Mouse (Mus musculus) ES-E14 (cell line): Measurements from ENCODE around the gene Pcsk4. TPM values are rescaled to one million over a fixed set of nuclear protein-coding genes. Genes with fewer than 3 reads are reported as not detected.

Experiments
- DNase-seq: peaks from one replicate; pipeline ENCODE4 v3.0.0-alpha.2; 2013; ENCODE audit warnings: low read depth, low spot score
- H3K27ac ChIP-seq: 2 replicates; pipeline ENCODE4 v1.5.1; 2012; ENCODE audit warnings: low read depth, mild to moderate bottlenecking, low read length, moderate library complexity, mixed read lengths; ENCODE audit not compliant: poor library complexity, insufficient read depth, severe bottlenecking
- H3K36me3 ChIP-seq: 2 replicates; pipeline ENCODE4 v1.6.1; 2012; ENCODE audit warnings: mild to moderate bottlenecking, low read length, moderate library complexity, mixed read lengths; ENCODE audit not compliant: control insufficient read depth, poor library complexity, insufficient read depth, severe bottlenecking
- H3K4me1 ChIP-seq, 2 experiments: fragments of 150-350 bp in 1 of 2; sonication (generic) in 1 of 2; 2 replicates each; pipeline ENCODE4 v1.6.1; 2012; ENCODE audit warnings: low read length in 2 of 2, mild to moderate bottlenecking in 1 of 2, mixed read lengths in 1 of 2; ENCODE audit not compliant: control insufficient read depth in 2 of 2, insufficient read depth in 2 of 2, poor library complexity in 1 of 2
- H3K4me3 ChIP-seq, 2 experiments: fragments of 150-350 bp in 1 of 2; sonication (generic) in 1 of 2; 2 replicates each; pipeline ENCODE4 v1.5.1; 2012; ENCODE audit warnings: low read length in 2 of 2, low read depth in 1 of 2, mild to moderate bottlenecking in 1 of 2, mixed read lengths in 1 of 2; ENCODE audit not compliant: insufficient read depth in 1 of 2, poor library complexity in 1 of 2, severe bottlenecking in 1 of 2
- H3K9ac ChIP-seq: 2 replicates; pipeline ENCODE4 v1.6.1; 2012; ENCODE audit warnings: low read depth, mild to moderate bottlenecking, low read length, mixed read lengths; ENCODE audit not compliant: poor library complexity, insufficient read depth, severe bottlenecking
- H3K9me3 ChIP-seq: fragments of 150-350 bp; sonication (generic); 2 replicates; pipeline ENCODE4 v1.6.1; 2012; ENCODE audit warnings: low read depth, mild to moderate bottlenecking, low read length; ENCODE audit not compliant: control insufficient read depth, insufficient read depth
- CHD2 ChIP-seq: IDR thresholded peaks from 2 replicates; pipeline ENCODE4 v1.6.1; 2014; ENCODE audit warnings: mild to moderate bottlenecking, low read depth, low read length, inconsistent platforms
- HCFC1 ChIP-seq: IDR thresholded peaks from 2 replicates; pipeline ENCODE4 v1.6.1; 2012; ENCODE audit warnings: low read length, inconsistent platforms, borderline replicate concordance; ENCODE audit not compliant: insufficient read depth
- MAFK ChIP-seq: IDR thresholded peaks from 2 replicates; pipeline ENCODE4 v1.6.1; 2014; ENCODE audit warnings: mild to moderate bottlenecking, low read depth, low read length, inconsistent platforms; ENCODE audit not compliant: insufficient read depth
- ZC3H11A ChIP-seq: IDR thresholded peaks from 2 replicates; pipeline ENCODE4 v1.6.1; 2012; ENCODE audit warnings: low read depth, mild to moderate bottlenecking, inconsistent platforms, low read length, borderline replicate concordance
- ZNF384 ChIP-seq: IDR thresholded peaks from 2 replicates; pipeline ENCODE4 v1.6.1; 2012; ENCODE audit warnings: low read depth, low read length, inconsistent platforms
- in situ Hi-C, 2 experiments: fragments of 600-800 bp; cut with MboI; formaldehyde crosslinking; loops; one replicate each; pipeline ENCODE4 v1.15.1; 2025; ENCODE audit warnings: low sequenced_read_pairs in 2 of 2, inconsistent platforms in 1 of 2; ENCODE audit not compliant: unreplicated experiment in 2 of 2
- total RNA-seq: library from RNA; depleted of rRNA; stranded (reverse); fragments of 300-350 nt; gene quantifications from 2 replicates; pipeline ENCODE4 v1.2.3, GENCODE M21; 2012

Pcsk4 gene
- total RNA-seq, 1 experiment: 1.4 TPM

GRCm38 (mm10) chr10:80316359-80316781, 12.9 kb downstream of the Pcsk4 start:
- peaks cover 0 to 21% of the 10 kb centered on the region in 2 experiments; a peak in 1 of 4 replicates for H3K4me1 ChIP-seq
- no peak overlapping the region for H3K4me3 ChIP-seq
- H3K9ac ChIP-seq: no peak overlapping the region

GRCm38 (mm10) chr10:80315315-80315714, 14.0 kb downstream of the Pcsk4 start:
- H3K9ac ChIP-seq: no peak overlapping the region; the same call in 1 of the 2 replicates
- TF ChIP-seq CHD2: no peak
- no peak for TF ChIP-seq ZNF384
- no peak for TF ChIP-seq HCFC1
- no peak for TF ChIP-seq ZC3H11A
- no peak for TF ChIP-seq MAFK
- peaks cover 0 to 24% of the 10 kb centered on the region in 2 experiments; a peak in 2 of 4 replicates for H3K4me1 ChIP-seq
- H3K27ac ChIP-seq: no peak overlapping the region
- peaks cover 7% of the 10 kb centered on the region; the same call in 1 of the 2 replicates for H3K36me3 ChIP-seq
- in situ Hi-C loops: no loop called here
- no peaks in the 10 kb centered on the region for H3K9me3 ChIP-seq
- DNase-seq: no peak
- H3K4me3 ChIP-seq: peak overlapping the region; percentile 31 to 50; a peak in 2 of 4 replicates

More at GRCm38 (mm10) chr10:80316359-80316781, 12.9 kb downstream of the Pcsk4 start:
- Histone ChIP-seq H3K9me3 (no peaks in the 10 kb centered on the region), H3K36me3 (peaks cover 7% of the 10 kb centered on the region; the same call in 1 of the 2 replicates), H3K27ac (no peak overlapping the region)
- TF ChIP-seq HCFC1 (no peak), ZNF384 (no peak), MAFK (no peak), ZC3H11A (no peak), CHD2 (no peak)
- no peak for DNase-seq
- in situ Hi-C loops: no loop called here

- no peaks in the 10 kb centered on the region for H3K9me3 ChIP-seq
- peak overlapping the region; percentile 31 to 50; a peak in 1 of 4 replicates for H3K4me3 ChIP-seq
- no peak for TF ChIP-seq HCFC1
- no peak for TF ChIP-seq CHD2
- no peak for TF ChIP-seq ZNF384
- TF ChIP-seq MAFK: no peak
- TF ChIP-seq ZC3H11A: no peak
- H3K4me1 ChIP-seq: peaks cover 0 to 24% of the 10 kb centered on the region in 2 experiments; a peak in 2 of 4 replicates
- H3K36me3 ChIP-seq: peaks cover 7% of the 10 kb centered on the region; the same call in 1 of the 2 replicates
- DNase-seq: no peak
- in situ Hi-C loops: no loop called here
- no peak overlapping the region for H3K27ac ChIP-seq
- H3K9ac ChIP-seq: no peak overlapping the region
Measured at GRCm38 (mm10) chr10:80314494-80315001, 14.8 kb downstream of the Pcsk4 start.

GRCm38 (mm10) chr10:80313627-80314201, 15.6 kb downstream of the Pcsk4 start:
- Histone ChIP-seq H3K9ac (no peak overlapping the region), H3K27ac (no peak overlapping the region), H3K36me3 (0 out of 2 replicates have a peak, but pooled peaks cover 3% of the 10 kb centered on the region), H3K9me3 (no peaks in the 10 kb centered on the region), H3K4me1 (peaks cover 0 to 24% of the 10 kb centered on the region in 2 experiments; a peak in 2 of 4 replicates), H3K4me3 (peak overlapping the region; percentile 44 to 49; a peak in 2 of 4 replicates)
- DNase-seq: no peak
- no peak for TF ChIP-seq HCFC1
- TF ChIP-seq ZC3H11A: no peak
- TF ChIP-seq CHD2: no peak
- TF ChIP-seq ZNF384: no peak
- no peak for TF ChIP-seq MAFK
- in situ Hi-C loops: no loop called here
